Mouse (Mus musculus): Measurements from ENCODE around the gene Gse1.

Gene Gse1

GRCm38 (mm10) chr8:120493508-120494464, 265.5 kb downstream of the Gse1 start:
- no peak for DNase-seq (ENCODE audit: low read depth, low spot score)

GRCm38 (mm10) chr8:120494903-120495302, 266.6 kb downstream of the Gse1 start:
- no peak for DNase-seq (ENCODE audit: low read depth, low spot score)

GRCm38 (mm10) chr8:120495461-120495860, 267.2 kb downstream of the Gse1 start:
- DNase-seq (ENCODE audit: low read depth, low spot score) = no peak

- DNase-seq (ENCODE audit: low read depth, low spot score) = no peak
Measured at GRCm38 (mm10) chr8:120496478-120496877, 268.2 kb downstream of the Gse1 start.

GRCm38 (mm10) chr8:120497503-120497946, 269.3 kb downstream of the Gse1 start:
- no peak for DNase-seq (ENCODE audit: low read depth, low spot score)

GRCm38 (mm10) chr8:120498349-120498831, 270.1 kb downstream of the Gse1 start:
- no peak for DNase-seq (ENCODE audit: low read depth, low spot score)

GRCm38 (mm10) chr8:120498926-120499605, 270.8 kb downstream of the Gse1 start:
- no peak for DNase-seq (ENCODE audit: low read depth, low spot score)

- DNase-seq (ENCODE audit: low read depth, low spot score) = no peak
Measured at GRCm38 (mm10) chr8:120500701-120501261, 272.5 kb downstream of the Gse1 start.

- DNase-seq (ENCODE audit: low read depth, low spot score) = no peak
Measured at GRCm38 (mm10) chr8:120501426-120501825, 273.2 kb downstream of the Gse1 start.

GRCm38 (mm10) chr8:120502428-120502827, 274.2 kb downstream of the Gse1 start:
- DNase-seq (ENCODE audit: low read depth, low spot score) = no peak

GRCm38 (mm10) chr8:120504251-120505081, 276.2 kb downstream of the Gse1 start:
- DNase-seq (ENCODE audit: low read depth, low spot score) = no peak

GRCm38 (mm10) chr8:120505082-120505511, 276.8 kb downstream of the Gse1 start:
- DNase-seq (ENCODE audit: low read depth, low spot score) = no peak

GRCm38 (mm10) chr8:120505619-120506310, 277.5 kb downstream of the Gse1 start:
- no peak for DNase-seq (ENCODE audit: low read depth, low spot score)

GRCm38 (mm10) chr8:120506562-120506961, 278.3 kb downstream of the Gse1 start:
- DNase-seq (ENCODE audit: low read depth, low spot score) = no peak

- DNase-seq (ENCODE audit: low read depth, low spot score) = no peak
Measured at GRCm38 (mm10) chr8:120507290-120507689, 279.0 kb downstream of the Gse1 start.

- DNase-seq (ENCODE audit: low read depth, low spot score) = no peak
Measured at GRCm38 (mm10) chr8:120509136-120510034, 281.1 kb downstream of the Gse1 start.

- DNase-seq (ENCODE audit: low read depth, low spot score) = no peak
Measured at GRCm38 (mm10) chr8:120510035-120510416, 281.8 kb downstream of the Gse1 start.

- DNase-seq (ENCODE audit: low read depth, low spot score) = no peak
Measured at GRCm38 (mm10) chr8:120510863-120511457, 282.7 kb downstream of the Gse1 start.

- no peak for DNase-seq (ENCODE audit: low read depth, low spot score)
Measured at GRCm38 (mm10) chr8:120511737-120512136, 283.5 kb downstream of the Gse1 start.
